Mouse (Mus musculus): ENCODE measurements around the gene Zfand6. TPM values are rescaled to one million over a fixed set of nuclear protein-coding genes. Genes with fewer than 3 reads are reported as not detected.

Gene Zfand6
- polyA plus RNA-seq, 1 experiment from 2014 or later: 148 TPM

DNA sequence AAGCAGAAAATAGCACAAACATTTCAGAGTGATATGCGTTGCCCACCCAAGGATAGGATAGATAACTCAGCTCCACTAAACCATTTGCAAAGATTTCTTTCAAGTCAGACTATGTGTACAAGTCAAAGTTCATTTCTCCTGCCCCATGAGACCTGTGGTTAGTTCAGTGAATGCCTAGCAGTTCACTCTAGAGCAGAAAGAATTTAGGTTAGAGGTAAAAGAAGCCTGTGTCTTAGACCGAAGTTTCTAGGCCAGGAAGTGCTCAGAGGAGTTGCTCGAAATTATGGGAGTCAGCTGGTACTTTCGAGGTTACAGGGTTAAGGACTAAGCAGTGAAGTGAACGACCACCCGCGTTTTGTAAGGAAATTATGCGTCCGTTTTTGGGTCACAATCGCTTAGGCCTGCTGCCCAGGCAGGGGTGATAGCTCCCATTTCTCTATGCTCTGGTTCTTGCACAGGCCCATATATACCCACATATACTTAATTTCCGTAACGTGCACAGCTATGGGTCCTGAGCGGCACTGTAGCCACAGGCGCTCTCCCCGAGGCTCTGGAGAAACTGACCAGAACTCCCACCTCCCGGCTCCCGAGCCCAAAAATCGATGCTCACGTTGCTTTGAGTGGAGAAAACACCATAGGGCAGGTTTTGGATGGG, 84.6 kb downstream of the Zfand6 start:
- peak; percentile 48; the same call in 1 of the 2 replicates for ATAC-seq (ENCODE audit: insufficient read depth)
- Histone ChIP-seq H3K4me3 (ENCODE audit: low read depth, low read length) (peak overlapping the region; percentile 57), H3K36me3 (ENCODE audit: insufficient read depth) (no peaks in the 10 kb centered on the region), H3K27ac (ENCODE audit: low read depth) (no peak overlapping the region), H3K4me1 (ENCODE audit: insufficient read depth) (0 out of 2 replicates have a peak, but pooled peaks cover 4% of the 10 kb centered on the region), H3K9ac (peak overlapping the region; percentile 54), H3K9me3 (ENCODE audit: low read depth, low read length) (no peaks in the 10 kb centered on the region), H3K4me2 (peak overlapping the region; percentile 94), H3K27me3 (ENCODE audit: insufficient read depth, low read length) (no peaks in the 10 kb centered on the region)
- TF ChIP-seq CTCF (IDR thresholded peaks at IDR 0.05; ENCODE audit: low read depth): no peak
- DNase-seq: peak; percentile 23
- 9% methylated on average over 19 of the region's 19 CpGs for WGBS

DNA sequence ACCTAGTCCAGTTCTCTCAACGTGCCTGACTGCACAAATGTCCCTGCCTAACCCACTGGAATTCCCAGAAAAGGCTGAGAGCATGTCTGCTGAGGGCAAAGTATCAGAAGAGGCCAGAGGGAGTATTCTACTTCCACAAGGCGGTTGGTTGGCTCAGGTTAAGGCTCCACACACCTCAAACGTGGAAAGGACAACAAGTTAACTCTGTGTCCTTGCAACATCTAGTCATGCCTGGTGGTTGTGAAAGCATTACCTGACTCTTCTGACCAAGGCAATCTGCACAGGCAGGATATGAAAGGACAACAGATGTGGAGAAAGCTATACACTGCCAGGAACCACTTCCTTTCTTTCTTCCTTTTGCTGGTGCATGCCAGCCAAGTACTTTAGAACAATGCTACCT, 85.3 kb downstream of the Zfand6 start:
- 70% methylated on average over 3 of the region's 3 CpGs for WGBS

DNA sequence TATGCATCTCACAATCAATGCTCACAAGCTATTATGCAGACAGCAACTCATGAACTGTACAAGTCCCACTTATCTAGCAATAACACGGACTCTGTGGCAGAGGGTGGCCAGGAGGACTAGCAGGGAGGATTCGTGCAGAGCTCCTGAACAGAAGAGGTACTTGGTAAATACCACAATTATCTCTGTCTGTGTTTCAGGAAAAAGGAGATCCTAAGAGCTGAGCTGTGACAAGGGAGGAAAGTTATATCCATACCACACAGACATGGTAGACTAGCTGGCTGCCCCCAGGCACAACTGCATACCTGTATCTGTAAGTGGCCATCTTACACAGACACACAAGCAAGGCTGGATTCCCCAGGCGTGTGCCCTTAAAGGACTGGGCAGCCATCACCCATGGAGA, 88.4 kb downstream of the Zfand6 start:
- Histone ChIP-seq H3K27me3 (ENCODE audit: insufficient read depth, low read length) (no peaks in the 10 kb centered on the region), H3K27ac (ENCODE audit: low read depth) (no peak overlapping the region), H3K4me2 (no peak overlapping the region), H3K4me3 (ENCODE audit: low read depth, low read length) (no peak overlapping the region), H3K36me3 (ENCODE audit: insufficient read depth) (no peaks in the 10 kb centered on the region), H3K4me1 (ENCODE audit: insufficient read depth) (0 out of 2 replicates have a peak, but pooled peaks cover 4% of the 10 kb centered on the region), H3K9me3 (ENCODE audit: low read depth, low read length) (no peaks in the 10 kb centered on the region), H3K9ac (no peak overlapping the region)
- no peak for DNase-seq
- no peak for TF ChIP-seq CTCF (IDR thresholded peaks at IDR 0.05; ENCODE audit: low read depth)
- WGBS: 76% methylated on average over 3 of the region's 3 CpGs
- ATAC-seq (ENCODE audit: insufficient read depth): no peak

More for the DNA sequence above, 85.3 kb downstream of the Zfand6 start:
- Histone ChIP-seq H3K4me1 (ENCODE audit: insufficient read depth) (0 out of 2 replicates have a peak, but pooled peaks cover 4% of the 10 kb centered on the region), H3K4me2 (no peak overlapping the region; the same call in 1 of the 2 replicates), H3K27me3 (ENCODE audit: insufficient read depth, low read length) (no peaks in the 10 kb centered on the region), H3K9me3 (ENCODE audit: low read depth, low read length) (no peaks in the 10 kb centered on the region), H3K36me3 (ENCODE audit: insufficient read depth) (no peaks in the 10 kb centered on the region), H3K4me3 (ENCODE audit: low read depth, low read length) (no peak overlapping the region), H3K9ac (no peak overlapping the region), H3K27ac (ENCODE audit: low read depth) (no peak overlapping the region)
- no peak for ATAC-seq (ENCODE audit: insufficient read depth)
- no peak for TF ChIP-seq CTCF (IDR thresholded peaks at IDR 0.05; ENCODE audit: low read depth)
- no peak for DNase-seq

DNA sequence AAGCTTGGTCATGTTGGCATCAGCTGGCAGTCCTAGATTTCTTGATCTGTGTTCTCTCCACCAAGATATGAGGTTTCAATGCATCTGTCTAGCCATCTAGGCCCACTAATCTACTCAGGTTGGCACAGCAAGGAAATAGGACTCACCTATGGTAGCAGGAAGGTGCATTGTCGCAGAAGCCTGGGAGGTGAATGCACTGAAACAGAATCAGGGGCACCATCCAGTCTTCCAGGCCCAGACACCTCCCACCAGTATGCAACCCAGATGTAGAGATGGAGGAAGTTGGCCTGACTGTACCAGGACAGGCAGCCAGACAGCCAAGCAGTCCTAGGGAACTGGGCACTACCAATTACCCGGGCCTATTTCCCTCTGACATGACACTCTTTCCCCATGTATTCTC, 89.1 kb downstream of the Zfand6 start:
- ATAC-seq (ENCODE audit: insufficient read depth) (no peak), DNase-seq (no peak)
- TF ChIP-seq CTCF (IDR thresholded peaks at IDR 0.05; ENCODE audit: low read depth): no peak
- Histone ChIP-seq H3K36me3 (ENCODE audit: insufficient read depth) (no peaks in the 10 kb centered on the region), H3K9ac (no peak overlapping the region), H3K27me3 (ENCODE audit: insufficient read depth, low read length) (no peaks in the 10 kb centered on the region), H3K4me2 (no peak overlapping the region), H3K27ac (ENCODE audit: low read depth) (no peak overlapping the region), H3K4me3 (ENCODE audit: low read depth, low read length) (no peak overlapping the region), H3K4me1 (ENCODE audit: insufficient read depth) (0 out of 2 replicates have a peak, but pooled peaks cover 4% of the 10 kb centered on the region), H3K9me3 (ENCODE audit: low read depth, low read length) (no peaks in the 10 kb centered on the region)
- 85% methylated on average over 2 of the region's 2 CpGs for WGBS

DNA sequence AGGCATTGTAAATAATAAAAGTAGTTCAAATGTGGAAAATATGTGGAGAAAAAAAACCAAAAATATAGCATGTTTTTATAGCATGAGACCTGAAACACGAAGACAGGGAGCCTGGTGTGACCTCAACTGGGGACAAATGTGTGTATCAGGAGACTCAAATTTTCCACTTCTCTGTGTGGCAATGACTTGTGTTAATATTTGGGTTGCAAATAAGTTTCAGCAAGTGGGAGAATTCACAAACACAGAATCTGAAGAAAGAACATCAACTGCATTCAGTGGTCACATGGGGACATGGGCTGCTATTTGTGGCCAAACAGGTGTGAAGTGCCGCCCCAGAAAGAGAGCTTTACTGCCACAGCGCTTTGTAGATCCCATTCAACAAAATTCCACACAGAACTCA, 93.1 kb downstream of the Zfand6 start:
- no peak overlapping the region for H3K27ac ChIP-seq (ENCODE audit: low read depth)
- DNase-seq (no peak), ATAC-seq (ENCODE audit: insufficient read depth) (no peak)
- H3K9me3 ChIP-seq (ENCODE audit: low read depth, low read length): no peaks in the 10 kb centered on the region
- H3K36me3 ChIP-seq (ENCODE audit: insufficient read depth): no peaks in the 10 kb centered on the region
- no peaks in the 10 kb centered on the region for H3K27me3 ChIP-seq (ENCODE audit: insufficient read depth, low read length)
- TF ChIP-seq CTCF (IDR thresholded peaks at IDR 0.05; ENCODE audit: low read depth): no peak
- H3K4me2 ChIP-seq: no peak overlapping the region
- H3K4me1 ChIP-seq (ENCODE audit: insufficient read depth): no peaks in the 10 kb centered on the region
- no peak overlapping the region for H3K4me3 ChIP-seq (ENCODE audit: low read depth, low read length)
- WGBS: 79% methylated on average over 3 of the region's 3 CpGs
- no peak overlapping the region for H3K9ac ChIP-seq

DNA sequence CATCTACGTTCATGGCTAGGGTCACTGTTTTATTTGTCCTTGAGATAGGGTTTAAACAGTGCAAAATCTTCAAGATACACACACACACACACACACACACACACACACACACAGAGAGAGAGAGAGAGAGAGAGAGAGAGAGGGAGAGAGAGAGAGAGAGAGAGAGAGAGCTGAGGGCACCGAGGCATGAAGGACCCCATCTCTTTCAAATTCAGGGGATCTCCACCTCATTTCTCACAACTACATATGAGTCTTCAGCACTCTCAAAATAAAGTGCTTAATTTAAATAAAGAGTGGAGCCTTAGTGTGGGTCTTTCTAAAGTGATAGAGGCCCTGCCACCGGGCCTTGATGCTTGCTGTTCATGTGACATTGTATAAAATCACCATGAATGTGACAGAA, 93.8 kb downstream of the Zfand6 start:
- H3K4me1 ChIP-seq (ENCODE audit: insufficient read depth): no peaks in the 10 kb centered on the region
- no peak for TF ChIP-seq CTCF (IDR thresholded peaks at IDR 0.05; ENCODE audit: low read depth)
- H3K9ac ChIP-seq: no peak overlapping the region
- no peak overlapping the region for H3K4me3 ChIP-seq (ENCODE audit: low read depth, low read length)
- no peak overlapping the region for H3K27ac ChIP-seq (ENCODE audit: low read depth)
- no peaks in the 10 kb centered on the region for H3K36me3 ChIP-seq (ENCODE audit: insufficient read depth)
- H3K27me3 ChIP-seq (ENCODE audit: insufficient read depth, low read length): no peaks in the 10 kb centered on the region
- no peak for DNase-seq
- no peak for ATAC-seq (ENCODE audit: insufficient read depth)
- WGBS: 69% methylated on average over 3 of the region's 3 CpGs
- no peak overlapping the region for H3K4me2 ChIP-seq
- H3K9me3 ChIP-seq (ENCODE audit: low read depth, low read length): no peaks in the 10 kb centered on the region

DNA sequence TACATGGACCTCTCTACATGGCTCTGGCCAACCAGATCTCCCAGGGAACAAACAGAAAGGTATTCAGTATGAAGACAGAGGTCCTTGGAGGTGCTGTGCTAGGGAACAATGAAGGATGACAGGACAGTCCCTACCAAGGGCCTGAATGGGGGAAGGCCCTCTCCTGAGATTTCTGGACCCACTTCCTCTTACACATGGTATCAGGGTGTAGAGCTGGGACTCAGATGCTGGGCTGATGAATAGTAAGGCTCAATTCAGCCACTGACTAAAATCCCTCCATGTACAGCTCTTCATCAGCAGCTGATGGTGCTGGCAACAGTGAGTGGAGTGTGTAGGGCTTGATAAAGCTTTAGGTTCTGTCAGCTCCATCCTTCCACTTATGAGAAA, 94.8 kb downstream of the Zfand6 start:
- ATAC-seq (ENCODE audit: insufficient read depth): peak; percentile 25
- H3K4me2 ChIP-seq: no peak overlapping the region

More for the DNA sequence above, 94.8 kb downstream of the Zfand6 start:
- Histone ChIP-seq H3K9me3 (ENCODE audit: low read depth, low read length) (no peaks in the 10 kb centered on the region), H3K27ac (ENCODE audit: low read depth) (no peak overlapping the region), H3K27me3 (ENCODE audit: insufficient read depth, low read length) (no peaks in the 10 kb centered on the region), H3K36me3 (ENCODE audit: insufficient read depth) (no peaks in the 10 kb centered on the region), H3K4me3 (ENCODE audit: low read depth, low read length) (no peak overlapping the region), H3K9ac (no peak overlapping the region), H3K4me1 (ENCODE audit: insufficient read depth) (no peaks in the 10 kb centered on the region)
- TF ChIP-seq CTCF (IDR thresholded peaks at IDR 0.05; ENCODE audit: low read depth): no peak
- DNase-seq: no peak

Data from lung, embryonic 14.5 days (tissue).